Mouse (Mus musculus): ENCODE data around the gene Cd9.
"Not testable (repeated sequence)": the region's sequence is repeated elsewhere in the genome, so short reads cannot be mapped to it uniquely, and the experiment has no call there.

The Cd9 gene

GRCm38 (mm10) chr6:125503186-125503802, 8.7 kb upstream of the Cd9 start:
- no peak for DNase-seq (ENCODE audit: low spot score in 2 of 2)

GRCm38 (mm10) chr6:125498062-125498461, 3.5 kb upstream of the Cd9 start:
- DNase-seq (ENCODE audit: low spot score in 2 of 2), result no peak

- no peak for DNase-seq (ENCODE audit: low spot score in 2 of 2)
Observed at GRCm38 (mm10) chr6:125496417-125496816, 1.8 kb upstream of the Cd9 start.

DNA sequence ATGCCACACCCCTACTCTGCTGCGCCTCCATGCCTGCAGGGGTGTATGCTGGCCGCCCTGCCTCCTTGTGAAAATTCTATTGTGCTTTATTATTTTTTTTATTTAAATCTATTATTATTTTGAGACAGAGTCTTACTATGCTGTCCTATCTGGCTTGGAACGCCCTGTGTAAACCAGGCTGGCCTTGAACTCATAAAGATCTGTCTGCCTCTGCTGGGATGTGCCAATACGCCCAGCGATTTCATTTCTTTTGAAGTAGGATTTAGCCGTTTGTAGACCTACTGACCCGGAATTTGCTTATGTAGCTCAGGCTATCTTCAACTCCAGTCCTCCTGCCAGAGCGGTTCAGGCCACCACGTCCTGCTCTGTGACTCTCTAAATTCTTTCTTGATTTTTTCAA, 770 bp upstream of the Cd9 start:
- DNase-seq (ENCODE audit: low spot score in 2 of 2), result no peak

DNA sequence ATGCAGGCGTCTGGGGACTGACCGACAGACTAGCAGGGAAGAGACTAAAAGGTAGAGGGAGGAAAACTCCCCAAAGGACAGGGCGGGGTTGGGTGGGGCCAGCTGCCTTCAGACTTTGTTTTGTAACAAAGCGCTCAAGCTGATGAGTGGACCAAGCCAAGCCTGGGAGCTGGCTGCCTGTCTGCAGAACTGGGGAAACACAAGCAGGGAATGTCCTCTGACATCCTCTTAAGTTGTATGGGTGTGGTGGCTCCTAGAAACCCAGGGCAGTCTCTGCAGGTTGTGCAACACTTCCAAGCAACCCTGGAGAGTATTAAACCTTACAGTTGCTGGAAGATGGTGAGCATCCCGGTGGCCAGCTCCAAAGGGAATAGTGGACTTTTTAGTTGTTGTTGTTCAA, 1.4 kb downstream of the Cd9 start:
- no peak for DNase-seq (ENCODE audit: low spot score in 2 of 2)

GRCm38 (mm10) chr6:125492664-125493063, 1.9 kb downstream of the Cd9 start:
- no peak for DNase-seq (ENCODE audit: low spot score in 2 of 2)

DNA sequence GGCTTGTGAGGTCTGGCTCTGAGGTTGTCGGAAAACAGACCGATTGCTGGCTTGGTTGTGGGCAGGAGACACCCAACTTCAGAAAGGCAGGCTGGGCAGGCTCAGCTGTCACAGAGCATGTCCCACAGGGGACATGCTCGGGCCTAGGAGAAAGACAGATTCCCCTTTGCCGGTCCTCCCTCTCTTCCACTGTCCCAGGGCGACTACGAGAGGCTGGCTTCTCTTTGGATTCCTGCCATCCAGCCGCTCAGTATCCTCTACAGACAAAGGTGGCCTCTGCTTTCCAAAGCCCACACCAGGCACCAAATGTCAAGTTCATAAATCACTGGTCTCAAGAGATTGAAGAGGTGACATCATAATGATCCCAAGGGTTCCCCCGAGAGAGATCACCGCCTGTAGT, 2.6 kb downstream of the Cd9 start:
- DNase-seq (ENCODE audit: low spot score in 2 of 2), result no peak

DNA sequence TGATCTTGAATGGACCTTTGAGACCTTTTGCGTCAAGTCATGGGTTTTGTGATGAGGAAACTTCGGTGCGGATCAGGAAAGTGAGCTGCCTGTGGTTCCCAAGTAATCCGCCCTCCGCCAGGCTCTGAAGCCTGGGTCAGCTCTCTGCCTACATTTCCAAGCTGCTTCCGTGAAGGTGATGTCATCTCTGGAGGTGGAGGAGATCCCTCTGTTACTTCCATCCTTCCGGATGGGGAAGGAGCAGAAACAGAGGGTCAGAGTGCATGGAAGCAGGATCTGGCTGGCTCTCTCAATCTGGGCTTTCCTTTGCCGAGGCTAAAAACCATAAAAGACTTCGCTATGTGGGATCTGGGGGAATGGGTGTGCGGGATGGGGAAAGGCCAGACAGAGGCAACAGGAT, 3.2 kb downstream of the Cd9 start:
- no peak for DNase-seq (ENCODE audit: low spot score in 2 of 2)

GRCm38 (mm10) chr6:125489881-125490559, 4.6 kb downstream of the Cd9 start:
- no peak for DNase-seq (ENCODE audit: low spot score in 2 of 2)

DNA sequence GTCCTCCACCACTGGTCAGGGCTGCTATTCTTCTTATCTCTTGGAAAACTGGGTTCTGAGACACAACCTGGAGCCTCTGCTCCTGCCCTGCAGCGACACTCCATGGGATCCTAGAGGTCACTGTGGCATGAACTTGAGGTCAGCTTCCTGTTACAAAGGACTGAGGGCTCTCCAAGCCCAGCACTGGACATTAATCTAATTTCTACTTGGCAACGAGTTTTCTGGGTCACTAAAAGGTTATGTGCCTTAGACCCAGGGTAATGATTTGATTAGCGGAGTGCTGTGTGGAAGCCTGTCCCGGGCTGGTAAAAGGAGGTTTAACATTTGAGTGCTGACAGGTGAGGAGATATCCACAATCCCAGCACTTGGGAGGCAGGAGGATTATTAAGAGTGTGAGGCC, 9.0 kb downstream of the Cd9 start:
- no peak for DNase-seq (ENCODE audit: low spot score in 2 of 2)

DNA sequence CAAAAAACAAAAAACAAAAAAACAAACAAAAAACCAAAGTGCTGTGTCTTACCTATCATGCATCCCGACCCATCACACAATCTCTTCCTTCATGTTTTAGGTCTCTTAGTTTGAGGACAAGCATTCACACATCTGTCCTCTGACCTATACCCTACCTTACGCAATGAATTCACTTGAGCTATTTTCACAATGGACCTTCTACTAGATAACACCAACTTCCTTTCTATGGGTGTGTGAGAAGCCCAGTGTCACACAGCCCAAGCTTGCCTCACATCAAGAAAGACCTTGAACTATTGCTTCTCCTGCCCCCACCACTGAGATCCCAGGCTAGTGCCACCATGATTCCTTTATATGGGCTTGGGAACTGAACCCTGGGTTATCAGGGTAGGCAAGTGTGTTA, 9.9 kb downstream of the Cd9 start:
- no peak for DNase-seq (ENCODE audit: low spot score in 2 of 2)

GRCm38 (mm10) chr6:125484313-125484660, 10.3 kb downstream of the Cd9 start:
- DNase-seq (ENCODE audit: low spot score in 2 of 2), result not testable (repeated sequence)

DNA sequence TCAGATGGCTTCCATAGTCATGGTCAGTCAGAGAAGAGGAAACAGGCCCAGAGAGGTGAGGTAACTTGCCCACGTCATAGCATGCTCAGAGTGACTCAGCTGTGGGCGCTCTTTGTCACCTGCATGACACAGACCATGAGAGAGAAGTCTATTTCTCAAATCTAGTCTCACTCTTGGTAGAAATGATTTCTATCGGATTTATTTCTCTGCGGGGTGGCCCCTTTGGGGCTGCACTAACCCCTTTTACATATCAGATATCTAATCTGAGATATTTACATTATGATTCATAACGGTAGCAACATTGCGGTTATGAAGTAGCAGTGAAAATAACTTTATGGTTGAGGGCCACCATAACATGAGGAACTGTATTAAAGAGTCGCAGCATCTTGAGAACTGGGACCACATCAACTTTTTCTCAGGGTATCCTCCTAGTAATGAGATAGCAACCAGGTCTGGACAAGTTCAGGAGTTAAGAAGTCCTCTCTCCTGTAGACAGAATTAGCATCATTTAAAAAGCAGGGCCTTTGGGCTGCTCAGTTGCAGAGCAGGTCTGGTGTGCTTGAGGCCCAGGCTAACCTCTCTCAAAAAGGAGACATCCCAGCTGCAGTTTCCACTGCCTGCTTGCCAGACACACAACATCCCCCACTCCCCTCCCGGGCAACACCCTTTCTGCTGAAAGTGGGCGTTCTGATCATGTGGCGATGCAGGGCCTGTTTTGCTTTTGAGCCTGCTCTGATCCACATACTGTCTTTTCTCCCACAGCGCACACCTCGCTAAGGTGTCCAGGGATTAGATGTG, 10.9 kb downstream of the Cd9 start:
- no peak for DNase-seq (ENCODE audit: low spot score in 2 of 2)

DNA sequence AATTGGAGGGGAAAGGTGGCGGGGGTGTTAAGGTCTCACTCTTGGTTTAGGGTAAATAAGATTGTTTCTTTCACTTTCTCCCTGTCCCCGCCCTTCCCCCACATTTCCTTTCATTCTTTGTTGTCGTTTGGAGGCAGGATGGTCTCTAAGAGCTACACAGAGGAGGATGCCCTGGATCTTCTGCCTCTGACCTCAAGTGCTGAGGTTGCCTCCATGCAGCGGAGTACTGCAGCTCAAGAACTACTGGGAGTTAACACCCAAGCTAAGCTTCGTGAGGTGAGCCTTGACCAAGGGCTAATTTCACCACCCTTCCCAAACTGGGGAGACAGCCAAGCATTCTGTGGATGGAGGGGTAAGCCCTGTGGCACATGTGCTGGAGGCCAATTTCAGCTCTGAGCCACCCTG, 12.2 kb downstream of the Cd9 start:
- no peak for DNase-seq (ENCODE audit: low spot score in 2 of 2)

GRCm38 (mm10) chr6:125481667-125482390, 12.8 kb downstream of the Cd9 start:
- no peak for DNase-seq (ENCODE audit: low spot score in 2 of 2)

GRCm38 (mm10) chr6:125480396-125481361, 13.9 kb downstream of the Cd9 start:
- DNase-seq (ENCODE audit: low spot score in 2 of 2), result no peak

DNA sequence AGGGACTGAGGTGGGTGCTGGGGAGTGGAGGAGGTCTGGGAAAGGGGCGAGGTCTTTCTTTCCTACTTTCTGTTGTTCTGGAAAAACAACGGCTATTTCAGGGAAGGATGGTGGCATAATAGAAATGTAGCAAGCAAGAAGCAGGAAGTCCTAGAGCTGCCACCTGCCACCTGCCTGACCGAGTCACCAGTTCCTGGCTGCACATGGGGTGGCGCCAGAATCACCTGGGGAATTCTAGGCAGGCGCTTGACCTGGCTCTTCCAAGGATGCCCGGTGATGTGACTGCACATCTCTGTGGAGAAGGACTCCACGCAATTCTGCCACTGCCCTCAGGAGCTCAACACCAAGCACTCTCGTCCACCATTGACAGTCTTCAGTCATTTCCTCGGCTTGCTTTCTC, 15.2 kb downstream of the Cd9 start:
- DNase-seq (ENCODE audit: low spot score in 2 of 2), result no peak

- no peak for DNase-seq (ENCODE audit: low spot score in 2 of 2)
Observed at GRCm38 (mm10) chr6:125478135-125479128, 16.2 kb downstream of the Cd9 start.

DNA sequence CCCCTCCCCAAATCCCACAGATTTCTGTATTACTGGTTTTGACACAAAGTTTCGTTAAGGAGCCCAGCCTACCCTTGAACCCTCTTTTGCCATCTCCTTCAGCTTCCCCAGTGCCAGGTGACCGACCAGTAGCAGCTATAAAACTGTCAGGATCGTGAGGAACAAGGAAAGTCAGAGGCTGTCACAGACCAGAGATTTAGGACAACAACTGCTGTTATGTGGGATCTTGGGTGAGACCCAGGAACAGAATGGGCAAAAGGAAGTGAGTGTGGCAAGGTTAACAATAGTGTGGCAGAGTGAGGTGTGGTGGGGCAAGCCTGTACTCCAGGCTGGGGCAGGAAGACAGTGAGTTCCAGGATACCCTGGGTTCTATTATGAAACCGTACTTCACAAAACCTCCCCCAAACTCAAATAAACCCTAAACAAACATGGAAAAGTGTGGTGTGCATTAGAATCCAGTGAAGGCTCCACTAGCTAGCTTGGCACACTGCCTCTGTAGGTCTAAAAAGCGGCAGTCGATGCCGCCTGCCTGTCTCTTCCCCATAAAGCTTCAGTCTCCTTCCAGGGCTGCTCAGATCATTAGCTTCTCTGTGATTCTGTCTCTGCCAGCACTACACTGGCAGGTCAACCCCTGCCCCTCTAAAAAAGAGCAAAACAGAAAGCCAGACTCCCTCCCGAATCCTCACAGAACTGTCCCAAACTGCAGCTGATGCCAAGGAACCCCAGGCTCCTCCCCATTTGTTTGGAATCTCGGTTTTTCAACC, 17.6 kb downstream of the Cd9 start:
- no peak for DNase-seq (ENCODE audit: low spot score in 2 of 2)
